Mouse (Mus musculus) liver, embryonic 13.5 days (tissue): ENCODE measurements around the gene Ampd3. TPM values are rescaled to one million over a fixed set of nuclear protein-coding genes. Genes with fewer than 3 reads are reported as not detected.

ENCODE experiments used
- ATAC-seq: fragments of 200-750 bp; cut with Nextera tagmentation; 2 replicates; pipeline ENCODE4 v1.8.0; 2017; ENCODE audit warnings: low read depth, mild to moderate bottlenecking, moderate number of reproducible peaks, moderate library complexity
- DNase-seq: peaks from one replicate; pipeline ENCODE4 v3.0.0; 2022
- H3K27ac ChIP-seq: fragments of 300-500 bp; sonication (generic); 2 replicates; pipeline ENCODE4 v1.5.1; 2015; ENCODE audit warnings: moderate library complexity, mild to moderate bottlenecking, inconsistent platforms
- H3K27me3 ChIP-seq: fragments of 300-500 bp; sonication (generic); 2 replicates; pipeline ENCODE4 v1.6.1; 2015; ENCODE audit warnings: mild to moderate bottlenecking, inconsistent platforms
- H3K36me3 ChIP-seq: fragments of 300-500 bp; sonication (generic); 2 replicates; pipeline ENCODE4 v1.6.1; 2015; ENCODE audit warnings: mild to moderate bottlenecking, inconsistent platforms
- H3K4me1 ChIP-seq: fragments of 300-500 bp; sonication (generic); replicated peaks from 2 replicates; pipeline ENCODE4 v1.6.1; 2015; ENCODE audit warnings: inconsistent platforms
- H3K4me2 ChIP-seq: fragments of 300-500 bp; sonication (generic); 2 replicates; pipeline ENCODE4 v1.6.1; 2015; ENCODE audit warnings: inconsistent platforms, mild to moderate bottlenecking, moderate library complexity
- H3K4me3 ChIP-seq: fragments of 300-500 bp; sonication (generic); replicated peaks from 2 replicates; pipeline ENCODE4 v1.5.1; 2015; ENCODE audit warnings: mild to moderate bottlenecking, inconsistent platforms
- H3K9ac ChIP-seq: fragments of 300-500 bp; sonication (generic); 2 replicates; pipeline ENCODE4 v1.6.1; 2015; ENCODE audit warnings: mild to moderate bottlenecking, inconsistent platforms
- H3K9me3 ChIP-seq: fragments of 300-500 bp; sonication (generic); replicated peaks from 2 replicates; pipeline ENCODE4 v1.6.1; 2016; ENCODE audit warnings: inconsistent platforms
- WGBS: fragments of 180-500 bp; shearing (Covaris S2); methylation state at CpG from one replicate; pipeline ENCODE4 v1.1.7; 2015; ENCODE audit not compliant: insufficient replicate concordance; 5-methylcytosine and 5-hydroxymethylcytosine counted together
- polyA plus RNA-seq: library from polyadenylated mRNA; unstranded; fragments of >200 nt; fragmentation: Nextera tagmentation; extraction: Ambion mirVana; gene quantifications from 2 replicates; pipeline ENCODE4 v1.2.1, GENCODE M21; 2015

The Ampd3 gene
- polyA plus RNA-seq, 1 experiment from 2014 or later, result 26.2 TPM

GRCm38 (mm10) chr7:110782135-110782534 is 14.1 kb downstream of the Ampd3 start:
- 52% methylated on average over 7 of the region's 7 CpGs for WGBS
- DNase-seq (no peak), ATAC-seq (no peak)
- H3K4me1 ChIP-seq, result peaks cover 84% of the 10 kb centered on the region
- peak overlapping the region; percentile 75 for H3K4me2 ChIP-seq
- H3K9me3 ChIP-seq, result no peaks in the 10 kb centered on the region
- peak overlapping the region; percentile 89; the same call in 1 of the 2 replicates for H3K9ac ChIP-seq
- peaks cover 78% of the 10 kb centered on the region for H3K36me3 ChIP-seq
- H3K27ac ChIP-seq, result peak overlapping the region; percentile 98
- H3K27me3 ChIP-seq, result no peaks in the 10 kb centered on the region
- 0 out of 2 replicates have a peak overlapping the region, but pooled peaks have one; percentile 36 for H3K4me3 ChIP-seq

GRCm38 (mm10) chr7:110782845-110783478 is 15.0 kb downstream of the Ampd3 start:
- 79% methylated on average over 10 of the region's 10 CpGs for WGBS
- H3K4me1 ChIP-seq, result peaks cover 76% of the 10 kb centered on the region
- H3K36me3 ChIP-seq, result peaks cover 80% of the 10 kb centered on the region

DNA sequence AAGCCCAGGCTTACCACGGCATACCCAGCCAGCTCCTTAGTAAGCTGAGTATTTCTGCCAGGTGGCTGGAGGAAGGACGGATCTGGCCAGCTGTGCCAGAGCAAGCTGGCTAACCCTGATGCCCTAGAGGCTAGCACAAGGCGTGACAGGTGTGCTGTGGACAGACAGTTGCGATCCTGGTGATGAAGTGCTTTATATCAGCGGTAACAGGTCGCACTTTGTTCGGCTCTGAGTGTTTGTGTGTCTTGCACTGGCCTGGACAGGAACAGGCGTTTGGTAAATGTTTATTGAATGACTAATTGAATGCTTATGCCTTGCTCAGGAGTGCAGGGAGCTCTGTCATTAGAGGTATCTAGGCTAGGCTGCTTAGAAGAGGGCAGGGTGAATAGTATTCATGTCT is 17.0 kb downstream of the Ampd3 start:
- Histone ChIP-seq H3K36me3 (peaks cover 82% of the 10 kb centered on the region), H3K27ac (no peak overlapping the region), H3K27me3 (no peaks in the 10 kb centered on the region), H3K9ac (no peak overlapping the region), H3K4me3 (no peak overlapping the region), H3K4me1 (peaks cover 56% of the 10 kb centered on the region), H3K9me3 (no peaks in the 10 kb centered on the region), H3K4me2 (no peak overlapping the region)
- DNase-seq, result no peak
- WGBS, result 83% methylated on average over 8 of the region's 8 CpGs
- no peak for ATAC-seq

More at GRCm38 (mm10) chr7:110782845-110783478, 15.0 kb downstream of the Ampd3 start:
- Histone ChIP-seq H3K4me2 (no peak overlapping the region), H3K9ac (peak overlapping the region; percentile 8; the same call in 1 of the 2 replicates), H3K4me3 (no peak overlapping the region), H3K9me3 (no peaks in the 10 kb centered on the region), H3K27me3 (no peaks in the 10 kb centered on the region), H3K27ac (0 out of 2 replicates have a peak overlapping the region, but pooled peaks have one; percentile 98)
- DNase-seq (no peak), ATAC-seq (no peak)

GRCm38 (mm10) chr7:110785741-110786146 is 17.7 kb downstream of the Ampd3 start:
- no peak for DNase-seq
- Histone ChIP-seq H3K4me1 (peaks cover 53% of the 10 kb centered on the region), H3K9me3 (no peaks in the 10 kb centered on the region), H3K4me3 (no peak overlapping the region), H3K9ac (peak overlapping the region; percentile 9; the same call in 1 of the 2 replicates), H3K36me3 (peaks cover 82% of the 10 kb centered on the region), H3K27ac (no peak overlapping the region; the same call in 1 of the 2 replicates), H3K4me2 (no peak overlapping the region), H3K27me3 (no peaks in the 10 kb centered on the region)
- ATAC-seq, result no peak
- 81% methylated on average over 3 of the region's 3 CpGs for whole genome bisulfite sequencing

- Histone ChIP-seq H3K9ac (no peak overlapping the region), H3K27me3 (no peaks in the 10 kb centered on the region), H3K4me3 (no peak overlapping the region), H3K4me1 (peaks cover 37% of the 10 kb centered on the region), H3K36me3 (peaks cover 94% of the 10 kb centered on the region), H3K9me3 (no peaks in the 10 kb centered on the region), H3K27ac (no peak overlapping the region), H3K4me2 (no peak overlapping the region)
- ATAC-seq (no peak), DNase-seq (no peak)
- WGBS, result 80% methylated on average over 6 of the region's 6 CpGs
Observed at GRCm38 (mm10) chr7:110787310-110787709, 19.3 kb downstream of the Ampd3 start.

- H3K4me1 ChIP-seq, result peaks cover 12% of the 10 kb centered on the region; the same call in 1 of the 2 replicates
- WGBS, result 77% methylated on average over 8 of the region's 8 CpGs
- no peaks in the 10 kb centered on the region for H3K27me3 ChIP-seq
- ATAC-seq, result no peak
- DNase-seq, result no peak
- no peak overlapping the region for H3K4me2 ChIP-seq
- H3K9ac ChIP-seq, result no peak overlapping the region
- no peak overlapping the region for H3K27ac ChIP-seq
- H3K36me3 ChIP-seq, result peaks cover 99% of the 10 kb centered on the region
- H3K9me3 ChIP-seq, result no peaks in the 10 kb centered on the region
- no peak overlapping the region for H3K4me3 ChIP-seq
Observed at GRCm38 (mm10) chr7:110790878-110791277, 22.9 kb downstream of the Ampd3 start.

DNA sequence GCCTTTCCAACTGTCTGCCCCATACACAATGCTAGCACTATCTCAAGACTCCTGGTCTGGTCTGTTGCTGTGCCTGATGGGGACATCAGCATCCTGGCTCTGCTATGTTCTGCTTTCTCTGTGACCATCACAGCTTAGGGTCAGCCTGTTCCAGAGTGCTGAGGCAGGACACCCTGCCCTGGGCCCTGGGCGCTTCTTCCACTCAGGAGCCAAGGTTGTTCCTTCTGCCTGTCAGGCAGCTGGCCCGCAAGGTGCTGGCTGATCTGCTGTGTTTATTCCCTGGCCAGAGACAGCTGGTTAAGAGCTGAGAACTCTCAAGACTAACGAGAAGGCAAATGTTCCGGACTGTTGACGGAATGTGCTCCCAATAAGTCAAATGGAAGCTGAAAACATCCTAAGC is 24.2 kb downstream of the Ampd3 start:
- DNase-seq, result no peak
- peaks cover 100% of the 10 kb centered on the region for H3K36me3 ChIP-seq

GRCm38 (mm10) chr7:110792834-110793233 is 24.8 kb downstream of the Ampd3 start:
- H3K9ac ChIP-seq, result no peak overlapping the region
- H3K27ac ChIP-seq, result no peak overlapping the region
- no peak overlapping the region for H3K4me2 ChIP-seq
- WGBS, result 86% methylated on average over 2 of the region's 2 CpGs
- no peak for ATAC-seq
- DNase-seq, result no peak
- H3K36me3 ChIP-seq, result peaks cover 100% of the 10 kb centered on the region
- no peaks in the 10 kb centered on the region for H3K9me3 ChIP-seq
- no peaks in the 10 kb centered on the region for H3K27me3 ChIP-seq
- peaks cover 16% of the 10 kb centered on the region for H3K4me1 ChIP-seq
- H3K4me3 ChIP-seq, result no peak overlapping the region

More for the DNA sequence above, 24.2 kb downstream of the Ampd3 start:
- H3K4me1 ChIP-seq, result peaks cover 16% of the 10 kb centered on the region
- H3K27me3 ChIP-seq, result no peaks in the 10 kb centered on the region
- ATAC-seq, result no peak
- WGBS, result 88% methylated on average over 5 of the region's 5 CpGs
- no peak overlapping the region for H3K27ac ChIP-seq
- H3K9me3 ChIP-seq, result no peaks in the 10 kb centered on the region
- no peak overlapping the region for H3K4me2 ChIP-seq
- H3K9ac ChIP-seq, result no peak overlapping the region
- H3K4me3 ChIP-seq, result no peak overlapping the region

- Histone ChIP-seq H3K27ac (no peak overlapping the region), H3K4me3 (no peak overlapping the region), H3K4me1 (peaks cover 16% of the 10 kb centered on the region), H3K36me3 (peaks cover 95% of the 10 kb centered on the region), H3K9me3 (no peaks in the 10 kb centered on the region), H3K27me3 (no peaks in the 10 kb centered on the region), H3K9ac (no peak overlapping the region), H3K4me2 (no peak overlapping the region)
- 73% methylated on average over 4 of the region's 4 CpGs for WGBS
- no peak for ATAC-seq
- no peak for DNase-seq
Observed at GRCm38 (mm10) chr7:110794722-110795121, 26.7 kb downstream of the Ampd3 start.

DNA sequence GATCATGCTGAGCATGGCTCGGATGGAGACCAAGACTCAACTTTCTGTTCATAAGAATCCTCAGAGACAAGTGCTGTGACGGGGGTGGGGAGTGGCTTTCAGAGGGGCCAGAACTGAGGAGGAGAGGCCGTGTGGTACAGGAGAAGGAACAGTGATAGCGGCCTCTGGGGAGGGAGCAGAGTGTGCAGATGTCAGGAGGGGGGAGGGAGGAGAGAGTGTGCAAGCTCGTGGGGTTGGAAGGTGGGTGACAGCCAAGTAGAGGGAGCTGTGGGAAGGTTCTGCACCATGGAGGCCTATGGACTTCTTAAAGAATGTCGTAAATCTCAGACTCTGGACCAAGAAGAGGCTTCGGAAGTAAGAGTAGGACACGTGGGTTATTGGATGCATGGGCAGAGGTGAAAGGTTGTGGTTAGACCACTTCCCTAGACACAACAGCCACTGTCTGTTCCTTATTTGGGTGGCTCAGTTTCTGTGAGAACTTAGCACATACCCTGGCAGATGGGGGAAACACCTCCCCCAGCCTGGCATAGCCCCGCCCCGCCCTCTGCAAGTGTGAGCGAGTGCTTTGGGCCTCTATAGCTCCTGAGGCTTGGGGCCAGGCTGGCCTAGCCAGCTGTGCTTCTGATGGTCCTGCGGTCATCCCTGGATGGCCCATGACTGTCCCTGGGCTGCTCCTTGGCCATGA is 28.5 kb downstream of the Ampd3 start:
- DNase-seq (no peak), ATAC-seq (no peak)
- Histone ChIP-seq H3K9ac (no peak overlapping the region), H3K27ac (no peak overlapping the region), H3K4me2 (no peak overlapping the region), H3K4me3 (no peak overlapping the region), H3K4me1 (peaks cover 12% of the 10 kb centered on the region), H3K36me3 (peaks cover 92% of the 10 kb centered on the region), H3K9me3 (no peaks in the 10 kb centered on the region), H3K27me3 (no peaks in the 10 kb centered on the region)
- whole genome bisulfite sequencing, result 42% methylated on average over 12 of the region's 12 CpGs

DNA sequence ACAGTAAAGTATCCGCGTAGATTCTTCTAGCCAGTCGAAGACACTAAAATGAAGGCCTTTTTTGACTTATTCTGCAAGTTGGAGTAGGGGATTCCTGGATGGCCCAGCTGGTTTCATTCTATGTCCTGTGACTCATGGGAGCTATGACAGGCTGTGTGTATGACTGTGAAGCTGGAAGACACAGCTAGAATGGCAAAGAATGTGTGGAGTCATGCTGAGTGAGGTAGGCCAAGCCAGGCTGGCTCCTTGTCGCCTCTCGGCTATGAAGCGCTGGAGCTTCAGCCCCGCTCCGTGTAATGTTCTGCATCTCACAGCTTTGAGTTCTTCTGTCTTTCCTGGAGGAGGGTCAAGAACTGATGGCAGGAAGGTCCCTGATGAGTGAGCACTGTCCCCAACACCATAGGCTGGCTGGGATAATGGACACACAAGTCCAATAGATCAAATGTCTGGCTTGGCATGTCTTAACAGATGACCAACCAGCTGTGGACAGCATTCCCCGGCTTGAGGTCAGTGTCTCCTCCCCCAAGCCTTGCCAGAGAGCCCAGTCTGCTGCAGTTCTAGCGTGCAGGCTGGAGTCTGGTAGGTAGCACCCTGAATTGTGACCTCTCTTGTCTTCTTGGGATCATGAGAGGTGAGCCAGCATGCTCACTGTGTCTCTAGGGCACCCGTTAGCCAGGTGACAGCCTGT is 29.9 kb downstream of the Ampd3 start:
- WGBS, result 87% methylated on average over 11 of the region's 11 CpGs
- peaks cover 92% of the 10 kb centered on the region for H3K36me3 ChIP-seq
- no peak overlapping the region for H3K4me2 ChIP-seq
- no peak overlapping the region for H3K4me3 ChIP-seq
- no peaks in the 10 kb centered on the region for H3K27me3 ChIP-seq
- DNase-seq (no peak), ATAC-seq (no peak)
- H3K9ac ChIP-seq, result no peak overlapping the region
- H3K4me1 ChIP-seq, result peaks cover 12% of the 10 kb centered on the region
- H3K9me3 ChIP-seq, result no peaks in the 10 kb centered on the region
- no peak overlapping the region for H3K27ac ChIP-seq
